Mouse (Mus musculus) large intestine, adult 2 months (tissue): ENCODE measurements at regions not wholly inside any gene's neighbourhood (a gene's known extent, or its start where the extent isn't known, plus 50 kb on each side); places are given as distances from the start of the nearest gene placed in this dataset.
"Not testable (repeated sequence)": the region's sequence is repeated elsewhere in the genome, so short reads cannot be mapped to it uniquely, and the experiment has no call there.

Experiments
- DNase-seq: peaks from one replicate; pipeline ENCODE4 v3.0.0-alpha.2; 2012; ENCODE audit warnings: low read depth, low spot score
- WGBS: fragments of 180-500 bp; shearing (Covaris S2); methylation state at CpG from one replicate; pipeline ENCODE4 v1.1.7; 2018; 5-methylcytosine and 5-hydroxymethylcytosine counted together

GRCm38 (mm10) chr1:16904690-16905089, 811.6 kb upstream of the 4930444P10Rik start:
- DNase-seq = no peak

- DNase-seq = not testable (repeated sequence)
- 72% methylated on average over 3 of the region's 3 CpGs for WGBS
Observed at GRCm38 (mm10) chr1:16868383-16868782, 775.3 kb upstream of the 4930444P10Rik start.

GRCm38 (mm10) chr1:16867086-16867835, 774.1 kb upstream of the 4930444P10Rik start:
- not testable (repeated sequence) for DNase-seq
- 81% methylated on average over 6 of the region's 6 CpGs for WGBS

- no peak for DNase-seq
Observed at GRCm38 (mm10) chr1:16837111-16837510, 744.0 kb upstream of the 4930444P10Rik start.

- 71% methylated on average over 4 of the region's 4 CpGs for WGBS
- not testable (repeated sequence) for DNase-seq
Observed at GRCm38 (mm10) chr1:16824709-16825108, 731.6 kb upstream of the 4930444P10Rik start.

GRCm38 (mm10) chr1:16824057-16824456, 730.9 kb upstream of the 4930444P10Rik start:
- WGBS = 65% methylated on average over 3 of the region's 3 CpGs

GRCm38 (mm10) chr1:16821186-16821585, 728.1 kb upstream of the 4930444P10Rik start:
- no peak for DNase-seq
- WGBS = 36% methylated on average over 2 of the region's 2 CpGs

More at GRCm38 (mm10) chr1:16824057-16824456, 730.9 kb upstream of the 4930444P10Rik start:
- no peak for DNase-seq

GRCm38 (mm10) chr1:16816572-16816971, 723.4 kb upstream of the 4930444P10Rik start:
- WGBS = 93% methylated on average over 7 of the region's 7 CpGs
- DNase-seq = no peak

GRCm38 (mm10) chr1:16815731-16816130, 722.6 kb upstream of the 4930444P10Rik start:
- no peak for DNase-seq

- WGBS = 83% methylated on average over 10 of the region's 10 CpGs
- DNase-seq = no peak
Observed at GRCm38 (mm10) chr1:16809370-16810150, 716.4 kb upstream of the 4930444P10Rik start.

GRCm38 (mm10) chr1:16798292-16798691, 705.2 kb upstream of the 4930444P10Rik start:
- 82% methylated on average over 6 of the region's 6 CpGs for WGBS
- DNase-seq = peak; percentile 2

- DNase-seq = no peak
- 43% methylated on average over 1 of the region's 1 CpGs for WGBS
Observed at GRCm38 (mm10) chr1:16796449-16796848, 703.3 kb upstream of the 4930444P10Rik start.

- DNase-seq = no peak
- WGBS = 70% methylated on average over 4 of the region's 4 CpGs
Observed at GRCm38 (mm10) chr1:16790733-16791309, 697.7 kb upstream of the 4930444P10Rik start.

- no peak for DNase-seq
- 67% methylated on average over 1 of the region's 1 CpGs for WGBS
Observed at GRCm38 (mm10) chr1:16779791-16780190, 686.7 kb upstream of the 4930444P10Rik start.

- 91% methylated on average over 1 of the region's 1 CpGs for WGBS
- no peak for DNase-seq
Observed at GRCm38 (mm10) chr1:16760951-16761350, 667.8 kb upstream of the 4930444P10Rik start.
